Mouse (Mus musculus): ENCODE measurements around the gene Dnajc5g.

GRCm38 (mm10) chr5:31080059-31080794 is 25.9 kb upstream of the Dnajc5g start:
- no peak for TF ChIP-seq CTCF (IDR thresholded peaks at IDR 0.05)
- no peak for TF ChIP-seq EP300 (IDR thresholded peaks at IDR 0.05)

Measured in lung, postnatal 0 days (tissue).